Mouse (Mus musculus) left cerebral cortex, postnatal 36 days (tissue): ENCODE data around the gene Slc6a20b. TPM values are rescaled to one million over a fixed set of nuclear protein-coding genes. Genes with fewer than 3 reads are reported as not detected.

Experiments used
- DNase-seq, 2 experiments: peaks; one replicate each; pipeline ENCODE4 v3.0.0; 2021 to 2022; ENCODE audit warnings: low spot score in 2 of 2, mixed read lengths in 1 of 2
- intact Hi-C: fragments of 180-260 bp; cut with DNase I; formaldehyde crosslinking; loops from one replicate; pipeline ENCODE4 v1.15.1; 2025
- total RNA-seq, 2 experiments: library from RNA; stranded (reverse); gene quantifications; 2 replicates each; pipeline ENCODE4 v1.2.3; 2021

Gene Slc6a20b
- total RNA-seq, 2 experiments from 2014 or later, result 0.27 to 0.86 TPM

- intact Hi-C loops, result no loop called here
- DNase-seq, result no peak
Measured at GRCm38 (mm10) chr9:123597376-123597775, 35.0 kb downstream of the Slc6a20b start.

GRCm38 (mm10) chr9:123596910-123597309 lies 35.5 kb downstream of the Slc6a20b start:
- intact Hi-C loops, result no loop called here
- DNase-seq, result no peak

- no peak for DNase-seq
- intact Hi-C loops, result no loop called here
Measured at GRCm38 (mm10) chr9:123595194-123595593, 37.2 kb downstream of the Slc6a20b start.

GRCm38 (mm10) chr9:123589240-123589910 lies 43.0 kb downstream of the Slc6a20b start:
- no peak for DNase-seq
- intact Hi-C loops, result no loop called here

GRCm38 (mm10) chr9:123577360-123578192 lies 54.8 kb downstream of the Slc6a20b start:
- intact Hi-C loops, result no loop called here

GRCm38 (mm10) chr9:123554599-123554998 lies 77.8 kb downstream of the Slc6a20b start:
- intact Hi-C loops, result no loop called here
- DNase-seq, result no peak

More at GRCm38 (mm10) chr9:123577360-123578192, 54.8 kb downstream of the Slc6a20b start:
- DNase-seq, result no peak

Other genes with a start within 250 kb of the Slc6a20b start
- 1 to 10 TPM; 6.2 to 6.8 TPM for gene Limd1, start 153.9 kb downstream of the Slc6a20b start, total RNA-seq
- gene Sacm1l, start 102.8 kb downstream of the Slc6a20b start, total RNA-seq, result 10 to 100 TPM; 52.8 to 60.8 TPM
- under 1 TPM in 1 of 2 experiments, not detected in 1; 0.14 TPM for gene Ccr9, start 45.9 kb upstream of the Slc6a20b start, total RNA-seq
- 10 to 100 TPM; 17.9 to 21.2 TPM for gene Slc6a20a, start 46.3 kb upstream of the Slc6a20b start, total RNA-seq
- 10 to 100 TPM; 55.8 to 77.4 TPM for gene Lztfl1, start 85.1 kb upstream of the Slc6a20b start, total RNA-seq
- gene Cxcr6, start 173.9 kb upstream of the Slc6a20b start, total RNA-seq, result not detected
- 10 to 100 TPM; 21.7 to 35.5 TPM for gene Fyco1, start 219.3 kb upstream of the Slc6a20b start, total RNA-seq
- not detected for gene Xcr1, start 229.5 kb upstream of the Slc6a20b start, total RNA-seq